In the genomic region with DNA sequence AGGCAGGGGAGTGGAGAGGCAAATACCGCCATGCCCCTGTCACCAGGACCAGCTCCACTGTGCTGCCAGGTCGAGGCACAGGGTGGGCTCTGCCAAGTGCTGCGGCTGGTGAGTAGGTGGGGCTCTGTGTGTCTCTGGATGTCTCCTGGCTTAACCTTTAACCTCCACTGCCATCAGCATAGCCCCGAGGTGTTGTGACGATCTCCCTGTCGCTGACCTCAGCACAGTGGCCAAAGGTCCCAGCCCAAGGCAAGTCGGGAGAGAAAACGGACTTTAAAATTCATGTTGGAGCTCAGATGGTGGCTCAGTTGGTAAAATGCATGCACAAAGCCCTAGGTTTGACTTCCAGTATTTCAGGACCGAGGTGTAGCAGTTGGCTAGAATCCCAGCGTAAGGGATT, we compare ENCODE assay signal across 14 mouse cellular contexts. TPM values are rescaled to one million over a fixed set of nuclear protein-coding genes. Genes with fewer than 3 reads are reported as not detected.
"Had no signal": no experiment of that assay in that cellular context is flagged by ENCODE, and none has a peak within 500 bp of the region (broad histone marks: within the 10 kb centered on the region; RNA-seq: fewer than 3 reads in every experiment).

No protein-coding gene starts in this region.

- H3K27me3 ChIP-seq: intestine, embryonic 15.5 days; limb, embryonic 12.5 days; liver, embryonic 15.5 days; stomach, embryonic 15.5 days had no signal

- H3K4me1 ChIP-seq: intestine, embryonic 15.5 days; liver, embryonic 15.5 days; stomach, embryonic 15.5 days had no signal

- H3K4me3 ChIP-seq: intestine, embryonic 15.5 days; layer of hippocampus, adult 2 months; limb, embryonic 12.5 days; liver, embryonic 15.5 days; myocyte; stomach, embryonic 15.5 days had no signal

- H3K4me2 ChIP-seq: intestine, embryonic 15.5 days; limb, embryonic 12.5 days; liver, embryonic 15.5 days; lung, embryonic 14.5 days; stomach, embryonic 15.5 days had no signal

- ATAC-seq: intestine, embryonic 15.5 days had no signal

- H3K9me3 ChIP-seq: intestine, embryonic 15.5 days; liver, embryonic 15.5 days; stomach, embryonic 15.5 days had no signal

- H3K27ac ChIP-seq: intestine, embryonic 15.5 days; kidney, postnatal 0 days; layer of hippocampus, adult 2 months; limb, embryonic 12.5 days; liver, embryonic 15.5 days; stomach, embryonic 15.5 days had no signal

- DNase-seq: kidney, adult 2 months; kidney, postnatal 4 days; liver; lung, embryonic 14.5 days; right cerebral cortex, postnatal 14 days; thymus, postnatal 36 days had no signal

- H3K9ac ChIP-seq: intestine, embryonic 15.5 days; limb, embryonic 12.5 days; liver, embryonic 15.5 days; lung, embryonic 14.5 days; stomach, embryonic 15.5 days had no signal

- H3K36me3 ChIP-seq: intestine, embryonic 15.5 days; limb, embryonic 12.5 days; liver, embryonic 15.5 days; stomach, embryonic 15.5 days had no signal

RNA-seq across cellular contexts. Expression of gene Proser2, which starts 15.6 kb away (rescaled TPM):
- total RNA-seq: megakaryocyte-erythroid progenitor cell, adult 5-6 weeks had no signal
